Mouse (Mus musculus): ENCODE data around the gene Ttl. TPM values are rescaled to one million over a fixed set of nuclear protein-coding genes. Genes with fewer than 3 reads are reported as not detected.

Ttl gene
- polyA plus RNA-seq (2016; fragmentation: Nextera tagmentation; extraction: Ambion mirVana): 14.3 and 14.7 TPM in 2 replicates

GRCm38 (mm10) chr2:129065437-129066282 lies at the start of gene Ttl:
TSS of gene Ttl (plus strand) at chr2:129065942.
- WGBS: 2% methylated on average over 62 of the region's 62 CpGs
- Histone ChIP-seq H3K27me3 (replicated peaks; ENCODE audit: low read depth, poor library complexity, severe bottlenecking) (no peaks in the 10 kb centered on the region), H3K4me3 (peak within 1 kb of the TSS; percentile 92), H3K36me3 (replicated peaks) (peaks cover 28% of the 10 kb centered on the region), H3K9me3 (no peaks in the 10 kb centered on the region), H3K27ac (replicated peaks) (peak within 1 kb of the TSS; percentile 92), H3K4me1 (peaks cover 22% of the 10 kb centered on the region)
- peak; percentile 89 for DNase-seq (ENCODE audit: low spot score)

GRCm38 (mm10) chr2:129020106-129020505 lies 45.6 kb upstream of the Ttl start:
- H3K27ac ChIP-seq (replicated peaks): no peak overlapping the region
- H3K4me3 ChIP-seq: no peak overlapping the region
- H3K36me3 ChIP-seq (replicated peaks): no peaks in the 10 kb centered on the region
- 79% methylated on average over 2 of the region's 2 CpGs for whole genome bisulfite sequencing
- no peaks in the 10 kb centered on the region for H3K4me1 ChIP-seq
- DNase-seq (ENCODE audit: low spot score): no peak
- H3K9me3 ChIP-seq: no peaks in the 10 kb centered on the region
- H3K27me3 ChIP-seq (replicated peaks; ENCODE audit: low read depth, poor library complexity, severe bottlenecking): no peaks in the 10 kb centered on the region

- Histone ChIP-seq H3K9me3 (no peaks in the 10 kb centered on the region), H3K4me1 (no peaks in the 10 kb centered on the region), H3K27ac (replicated peaks) (no peak overlapping the region), H3K27me3 (replicated peaks; ENCODE audit: low read depth, poor library complexity, severe bottlenecking) (no peaks in the 10 kb centered on the region), H3K4me3 (no peak overlapping the region), H3K36me3 (replicated peaks) (no peaks in the 10 kb centered on the region)
- whole genome bisulfite sequencing: 79% methylated on average over 9 of the region's 9 CpGs
- DNase-seq (ENCODE audit: low spot score): no peak
These were observed 40.9 kb upstream of the Ttl start for GRCm38 (mm10) chr2:129024820-129025219.

- 83% methylated on average over 5 of the region's 5 CpGs for WGBS
- Histone ChIP-seq H3K36me3 (replicated peaks) (no peaks in the 10 kb centered on the region), H3K27me3 (replicated peaks; ENCODE audit: low read depth, poor library complexity, severe bottlenecking) (peaks cover 46% of the 10 kb centered on the region), H3K4me3 (no peak overlapping the region), H3K9me3 (no peaks in the 10 kb centered on the region), H3K27ac (replicated peaks) (no peak overlapping the region), H3K4me1 (peaks cover 14% of the 10 kb centered on the region)
- no peak for DNase-seq (ENCODE audit: low spot score)
These were observed 30.4 kb upstream of the Ttl start for GRCm38 (mm10) chr2:129035381-129035780.

- 0 out of 2 replicates have a peak overlapping the region, but pooled peaks have one; percentile 54 for H3K27ac ChIP-seq (replicated peaks)
- no peaks in the 10 kb centered on the region for H3K36me3 ChIP-seq (replicated peaks)
- H3K9me3 ChIP-seq: no peaks in the 10 kb centered on the region
- WGBS: 35% methylated on average over 15 of the region's 15 CpGs
- peaks cover 14% of the 10 kb centered on the region for H3K4me1 ChIP-seq
- H3K27me3 ChIP-seq (replicated peaks; ENCODE audit: low read depth, poor library complexity, severe bottlenecking): peaks cover 63% of the 10 kb centered on the region
- DNase-seq (ENCODE audit: low spot score): peak; percentile 15
- H3K4me3 ChIP-seq: peak overlapping the region; percentile 64
These were observed 27.3 kb upstream of the Ttl start for GRCm38 (mm10) chr2:129038426-129038936.

GRCm38 (mm10) chr2:129038937-129039631 lies 26.7 kb upstream of the Ttl start:
- H3K4me3 ChIP-seq: peak overlapping the region; percentile 64
- WGBS: 3% methylated on average over 62 of the region's 62 CpGs
- peak overlapping the region; percentile 54 for H3K27ac ChIP-seq (replicated peaks)
- H3K36me3 ChIP-seq (replicated peaks): no peaks in the 10 kb centered on the region
- no peaks in the 10 kb centered on the region for H3K9me3 ChIP-seq
- DNase-seq (ENCODE audit: low spot score): peak; percentile 73
- peaks cover 14% of the 10 kb centered on the region for H3K4me1 ChIP-seq
- peaks cover 63% of the 10 kb centered on the region for H3K27me3 ChIP-seq (replicated peaks; ENCODE audit: low read depth, poor library complexity, severe bottlenecking)

GRCm38 (mm10) chr2:129040567-129040966 lies 25.2 kb upstream of the Ttl start:
- Histone ChIP-seq H3K4me1 (peaks cover 14% of the 10 kb centered on the region), H3K27me3 (replicated peaks; ENCODE audit: low read depth, poor library complexity, severe bottlenecking) (peaks cover 63% of the 10 kb centered on the region), H3K36me3 (replicated peaks) (no peaks in the 10 kb centered on the region), H3K9me3 (no peaks in the 10 kb centered on the region), H3K4me3 (no peak overlapping the region), H3K27ac (replicated peaks) (no peak overlapping the region)
- no peak for DNase-seq (ENCODE audit: low spot score)
- WGBS: 34% methylated on average over 6 of the region's 6 CpGs

- peaks cover 8% of the 10 kb centered on the region for H3K27me3 ChIP-seq (replicated peaks; ENCODE audit: low read depth, poor library complexity, severe bottlenecking)
- H3K9me3 ChIP-seq: no peaks in the 10 kb centered on the region
- no peaks in the 10 kb centered on the region for H3K4me1 ChIP-seq
- DNase-seq (ENCODE audit: low spot score): no peak
- WGBS: 83% methylated on average over 6 of the region's 6 CpGs
- H3K27ac ChIP-seq (replicated peaks): no peak overlapping the region
- no peak overlapping the region for H3K4me3 ChIP-seq
- H3K36me3 ChIP-seq (replicated peaks): no peaks in the 10 kb centered on the region
These were observed 19.4 kb upstream of the Ttl start for GRCm38 (mm10) chr2:129046172-129046845.

GRCm38 (mm10) chr2:129046846-129047196 lies 18.9 kb upstream of the Ttl start:
- DNase-seq (ENCODE audit: low spot score): no peak
- no peaks in the 10 kb centered on the region for H3K9me3 ChIP-seq
- no peak overlapping the region for H3K27ac ChIP-seq (replicated peaks)
- H3K36me3 ChIP-seq (replicated peaks): no peaks in the 10 kb centered on the region
- WGBS: 89% methylated on average over 4 of the region's 4 CpGs
- no peaks in the 10 kb centered on the region for H3K4me1 ChIP-seq
- H3K4me3 ChIP-seq: no peak overlapping the region
- H3K27me3 ChIP-seq (replicated peaks; ENCODE audit: low read depth, poor library complexity, severe bottlenecking): peaks cover 3% of the 10 kb centered on the region; the same call in 1 of the 2 replicates

- no peaks in the 10 kb centered on the region for H3K27me3 ChIP-seq (replicated peaks; ENCODE audit: low read depth, poor library complexity, severe bottlenecking)
- H3K27ac ChIP-seq (replicated peaks): no peak within 1 kb of the TSS
- H3K9me3 ChIP-seq: no peaks in the 10 kb centered on the region
- DNase-seq (ENCODE audit: low spot score): no peak
- no peaks in the 10 kb centered on the region for H3K36me3 ChIP-seq (replicated peaks)
- H3K4me3 ChIP-seq: no peak within 1 kb of the TSS
- H3K4me1 ChIP-seq: no peaks in the 10 kb centered on the region
- WGBS: 79% methylated on average over 8 of the region's 8 CpGs
These were observed 17.9 kb upstream of the Ttl start, which contains the start of gene Vinac1 for GRCm38 (mm10) chr2:129047811-129048210. TSS of gene Vinac1 (minus strand) at chr2:129048172.

- Histone ChIP-seq H3K27ac (replicated peaks) (no peak overlapping the region), H3K27me3 (replicated peaks; ENCODE audit: low read depth, poor library complexity, severe bottlenecking) (no peaks in the 10 kb centered on the region), H3K9me3 (peaks cover 6% of the 10 kb centered on the region), H3K4me1 (no peaks in the 10 kb centered on the region), H3K36me3 (replicated peaks) (no peaks in the 10 kb centered on the region), H3K4me3 (no peak overlapping the region)
- WGBS: 80% methylated on average over 4 of the region's 4 CpGs
- DNase-seq (ENCODE audit: low spot score): no peak
These were observed 13.2 kb upstream of the Ttl start for GRCm38 (mm10) chr2:129052451-129052983.

- no peak overlapping the region for H3K27ac ChIP-seq (replicated peaks)
- H3K36me3 ChIP-seq (replicated peaks): no peaks in the 10 kb centered on the region
- H3K27me3 ChIP-seq (replicated peaks; ENCODE audit: low read depth, poor library complexity, severe bottlenecking): no peaks in the 10 kb centered on the region
- no peak overlapping the region for H3K4me3 ChIP-seq
- DNase-seq (ENCODE audit: low spot score): no peak
- peaks cover 13% of the 10 kb centered on the region for H3K9me3 ChIP-seq
- no peaks in the 10 kb centered on the region for H3K4me1 ChIP-seq
- 89% methylated on average over 6 of the region's 6 CpGs for WGBS
These were observed 10.0 kb upstream of the Ttl start for GRCm38 (mm10) chr2:129055741-129056140.
